Mouse (Mus musculus): ENCODE results near the gene Cfap61. TPM values are rescaled to one million over a fixed set of nuclear protein-coding genes. Genes with fewer than 3 reads are reported as not detected.

Gene Cfap61
- polyA plus RNA-seq, 1 experiment, result not detected

DNA sequence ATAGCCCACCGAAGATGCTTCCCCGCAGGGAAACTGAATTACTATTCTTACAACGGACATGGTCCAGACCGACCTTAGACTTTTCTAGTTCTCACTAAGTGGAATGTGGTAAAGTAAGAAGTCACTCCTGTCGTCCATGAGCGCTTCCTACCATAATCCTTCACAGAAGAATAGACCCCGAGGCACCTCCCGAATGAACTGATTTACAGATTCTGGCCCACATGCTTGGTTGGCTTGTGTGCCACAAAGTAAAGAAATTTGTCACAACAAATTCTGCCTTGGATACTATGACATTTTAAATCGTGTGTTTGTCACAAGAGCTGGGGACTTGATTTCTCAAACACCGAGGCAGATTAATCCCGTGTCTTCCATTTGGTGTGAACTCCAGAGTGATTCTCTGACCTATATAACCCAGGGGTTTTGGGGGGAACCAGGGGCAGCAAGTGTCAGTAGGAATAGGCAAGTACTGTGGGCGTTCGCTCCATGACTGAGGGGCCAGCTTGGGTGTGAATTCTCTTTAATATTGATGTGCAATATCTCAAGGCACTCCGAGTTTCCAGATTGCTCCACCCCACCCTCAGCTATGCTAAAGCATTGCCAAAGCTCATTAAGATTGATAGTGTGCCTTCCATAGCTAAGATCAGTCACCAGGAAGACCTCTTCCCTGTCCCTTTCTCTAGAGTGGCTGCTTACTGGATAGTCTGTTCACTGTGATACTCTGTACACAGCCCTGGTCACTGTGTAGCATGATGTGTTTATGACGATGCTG, 214.8 kb downstream of the Cfap61 start:
- Histone ChIP-seq H3K4me1 (no peaks in the 10 kb centered on the region), H3K36me3 (replicated peaks; ENCODE audit: low read length) (no peaks in the 10 kb centered on the region), H3K27me3 (replicated peaks) (peaks cover 5% of the 10 kb centered on the region), H3K9me3 (0 out of 2 replicates have a peak, but pooled peaks cover 11% of the 10 kb centered on the region), H3K4me3 (replicated peaks) (no peak overlapping the region)
- TF ChIP-seq FLI1 (IDR thresholded peaks at IDR 0.05; ENCODE audit: low read length) (no peak), GATA1 (IDR thresholded peaks at IDR 0.05; ENCODE audit: borderline replicate concordance, low read length) (no peak)

DNA sequence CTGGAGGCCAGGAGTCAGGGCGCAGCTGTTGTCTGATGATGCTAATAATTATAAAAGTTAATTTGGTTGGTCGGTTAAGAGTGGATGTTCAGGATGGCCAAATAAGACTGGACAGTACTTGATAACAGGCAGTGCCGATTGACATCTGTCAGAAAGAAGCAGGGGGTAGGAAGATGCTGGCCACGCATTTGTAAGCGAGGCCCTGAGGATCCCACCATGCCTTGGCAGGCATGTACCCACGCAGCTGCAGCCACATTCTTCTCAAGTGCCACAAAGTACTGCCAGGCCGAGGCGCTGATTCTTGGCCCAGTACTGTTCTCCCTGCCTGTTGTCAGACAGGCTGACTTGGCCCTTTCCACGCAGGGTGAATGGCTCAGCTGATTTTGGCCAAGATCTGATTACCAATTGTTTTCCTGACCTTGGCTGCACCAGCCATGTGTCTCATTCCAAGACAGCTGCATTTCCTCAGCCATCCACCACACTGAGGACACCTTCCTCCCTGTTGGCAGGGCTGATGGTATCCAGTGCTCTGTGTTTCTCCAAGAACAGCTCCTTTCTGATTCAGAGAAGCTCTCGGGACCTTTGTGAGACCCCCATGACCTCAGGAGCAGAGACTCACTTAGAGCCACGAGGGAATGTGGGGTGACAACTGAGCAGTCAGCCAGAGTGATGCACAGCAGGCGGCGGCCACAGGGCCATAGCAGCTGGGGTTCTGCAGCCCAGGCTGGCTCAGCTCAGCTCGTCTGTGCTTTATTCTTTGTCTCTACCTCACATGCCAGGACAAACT, 233.6 kb downstream of the Cfap61 start:
- Histone ChIP-seq H3K4me1 (0 out of 2 replicates have a peak, but pooled peaks cover 5% of the 10 kb centered on the region), H3K4me3 (replicated peaks) (no peak overlapping the region), H3K27me3 (replicated peaks) (peaks cover 10% of the 10 kb centered on the region), H3K36me3 (replicated peaks; ENCODE audit: low read length) (no peaks in the 10 kb centered on the region), H3K9me3 (no peaks in the 10 kb centered on the region)
- TF ChIP-seq FLI1 (IDR thresholded peaks at IDR 0.05; ENCODE audit: low read length) (no peak), GATA1 (IDR thresholded peaks at IDR 0.05; ENCODE audit: borderline replicate concordance, low read length) (no peak)

DNA sequence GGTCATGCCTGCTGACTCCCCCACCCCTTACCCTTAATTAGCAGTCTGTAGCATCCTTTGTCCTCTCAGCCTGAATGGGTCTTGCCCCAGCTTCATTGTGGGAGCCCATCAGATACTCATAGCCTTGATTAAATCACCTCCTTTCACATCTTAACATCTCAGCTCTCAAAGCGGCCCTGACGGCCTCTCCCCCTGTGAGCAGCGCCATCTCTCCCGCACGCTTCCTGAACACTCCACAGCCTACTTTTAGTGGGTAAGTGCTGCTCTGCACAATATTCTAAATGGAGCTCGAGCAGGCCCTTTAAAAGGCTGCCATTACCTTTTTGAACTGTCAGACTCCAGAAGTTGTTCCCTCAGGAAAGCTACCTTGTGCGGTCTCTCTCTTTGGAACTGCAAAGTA, 234.9 kb downstream of the Cfap61 start:
- 0 out of 2 replicates have a peak, but pooled peaks cover 5% of the 10 kb centered on the region for H3K4me1 ChIP-seq
- no peaks in the 10 kb centered on the region for H3K36me3 ChIP-seq (replicated peaks; ENCODE audit: low read length)
- H3K9me3 ChIP-seq, result no peaks in the 10 kb centered on the region
- no peak for TF ChIP-seq FLI1 (IDR thresholded peaks at IDR 0.05; ENCODE audit: low read length)
- no peak for TF ChIP-seq GATA1 (IDR thresholded peaks at IDR 0.05; ENCODE audit: borderline replicate concordance, low read length)
- peaks cover 10% of the 10 kb centered on the region for H3K27me3 ChIP-seq (replicated peaks)
- no peak overlapping the region for H3K4me3 ChIP-seq (replicated peaks)

DNA sequence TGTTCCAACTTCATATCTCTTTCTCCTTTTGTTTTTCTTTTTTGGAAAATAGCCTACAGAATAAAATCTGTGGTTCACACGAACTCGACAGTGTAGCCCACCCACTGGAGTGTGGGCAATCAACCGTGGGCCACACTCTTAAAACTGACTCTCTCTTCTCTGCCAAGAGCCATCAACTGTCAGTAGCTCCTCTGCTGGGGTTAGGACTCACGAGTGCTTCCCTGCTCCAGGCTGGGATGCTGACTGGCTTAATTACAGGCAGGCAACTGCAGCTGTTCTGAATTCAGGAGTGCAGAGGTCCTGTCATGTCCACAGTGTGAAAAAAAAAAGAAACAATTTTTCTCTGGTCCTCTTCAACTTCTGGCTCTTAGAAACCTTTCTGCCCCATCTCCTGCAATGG, 237.5 kb downstream of the Cfap61 start:
- H3K4me1 ChIP-seq, result 0 out of 2 replicates have a peak, but pooled peaks cover 5% of the 10 kb centered on the region
- TF ChIP-seq FLI1 (IDR thresholded peaks at IDR 0.05; ENCODE audit: low read length) (no peak), GATA1 (IDR thresholded peaks at IDR 0.05; ENCODE audit: borderline replicate concordance, low read length) (no peak)
- H3K36me3 ChIP-seq (replicated peaks; ENCODE audit: low read length), result no peaks in the 10 kb centered on the region
- H3K4me3 ChIP-seq (replicated peaks), result no peak overlapping the region
- peaks cover 12% of the 10 kb centered on the region for H3K27me3 ChIP-seq (replicated peaks)
- no peaks in the 10 kb centered on the region for H3K9me3 ChIP-seq

DNA sequence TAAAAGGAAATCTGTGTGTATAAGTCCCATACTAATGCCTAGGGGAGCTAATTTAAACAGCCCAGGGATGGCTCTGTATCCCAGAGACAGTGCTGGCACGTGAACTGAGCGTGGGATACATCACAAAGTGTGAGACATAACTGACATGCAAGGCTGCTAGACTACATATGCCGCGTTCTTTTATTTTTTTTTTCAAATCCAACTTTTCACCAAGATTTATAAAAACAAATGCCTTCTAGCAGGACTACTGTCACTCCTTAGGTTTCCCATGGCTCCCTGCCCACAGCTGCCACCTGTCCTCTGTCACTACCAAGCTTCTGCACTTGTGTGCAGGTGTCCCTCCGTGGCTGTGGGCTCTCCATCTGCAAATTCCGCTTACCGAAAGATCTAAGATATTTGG, 239.6 kb downstream of the Cfap61 start:
- Histone ChIP-seq H3K27me3 (replicated peaks) (peaks cover 6% of the 10 kb centered on the region), H3K4me3 (replicated peaks) (no peak overlapping the region), H3K4me1 (no peaks in the 10 kb centered on the region), H3K36me3 (replicated peaks; ENCODE audit: low read length) (no peaks in the 10 kb centered on the region), H3K9me3 (peaks cover 12% of the 10 kb centered on the region)
- no peak for TF ChIP-seq GATA1 (IDR thresholded peaks at IDR 0.05; ENCODE audit: borderline replicate concordance, low read length)
- no peak for TF ChIP-seq FLI1 (IDR thresholded peaks at IDR 0.05; ENCODE audit: low read length)

DNA sequence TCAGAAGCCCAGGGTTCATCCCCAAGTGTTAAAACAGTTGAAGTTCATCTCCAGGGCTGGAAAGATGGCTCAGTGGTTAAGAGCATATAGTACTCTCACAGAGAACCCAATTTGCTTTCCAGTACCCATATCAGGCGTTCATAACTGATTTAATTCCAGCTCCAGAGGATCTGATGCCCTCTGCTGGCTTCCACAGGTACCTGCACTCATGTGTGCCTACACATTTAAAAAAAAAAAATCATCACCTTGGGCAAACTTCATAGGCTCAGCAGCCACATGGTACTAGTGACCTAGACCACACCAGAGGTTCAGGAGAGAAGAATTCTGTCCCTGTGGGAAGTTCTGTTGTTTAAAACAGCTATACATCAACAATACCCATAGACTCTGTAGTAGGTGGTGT, 244.1 kb downstream of the Cfap61 start:
- no peak for TF ChIP-seq GATA1 (IDR thresholded peaks at IDR 0.05; ENCODE audit: borderline replicate concordance, low read length)

DNA sequence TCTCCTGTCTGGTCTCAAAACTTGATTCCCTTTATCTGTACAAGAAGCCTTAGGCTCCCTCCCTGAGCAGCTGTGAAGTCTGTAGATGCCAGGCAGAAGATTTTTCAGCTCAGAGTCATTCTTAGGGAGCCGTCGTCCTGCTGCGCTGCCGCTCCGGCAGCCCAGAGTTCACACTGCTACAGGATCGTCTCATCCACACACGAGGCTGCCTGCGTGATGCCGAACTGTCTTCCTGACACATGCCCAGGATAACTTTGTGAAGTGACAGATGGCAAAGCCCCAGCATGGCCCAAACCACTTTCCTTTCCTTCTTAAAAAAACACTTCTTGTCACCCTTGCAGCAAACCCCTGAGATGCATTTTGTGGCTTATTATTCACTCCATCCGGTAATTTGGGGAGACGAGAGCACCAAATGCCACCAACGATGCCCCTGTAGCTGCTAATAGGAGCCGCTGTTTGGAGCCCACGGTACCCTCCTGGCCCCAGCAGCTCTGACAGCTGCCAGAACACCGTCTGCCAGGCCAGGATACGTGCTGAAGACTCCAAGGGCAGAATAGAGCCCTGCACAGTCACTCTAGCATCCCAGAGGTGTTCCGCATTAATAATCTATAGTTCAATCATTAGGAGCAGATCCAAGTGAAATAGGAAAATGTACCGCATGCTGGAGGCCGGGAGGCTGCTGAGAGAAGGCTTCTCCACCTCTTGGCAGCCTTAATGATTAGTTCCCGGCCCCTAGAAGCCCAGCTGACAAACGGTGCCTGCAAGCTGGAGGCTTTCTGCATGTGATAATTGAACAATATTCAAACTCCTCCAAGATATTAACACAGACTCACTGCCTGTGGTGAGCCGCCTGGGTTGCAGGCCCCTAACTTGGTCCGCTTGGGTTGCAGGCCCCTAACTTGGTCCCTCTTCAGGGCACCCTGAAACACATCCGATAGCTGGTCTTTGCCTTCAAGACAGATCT, 249.5 kb downstream of the Cfap61 start:
- Histone ChIP-seq H3K9me3 (peaks cover 2% of the 10 kb centered on the region), H3K36me3 (replicated peaks; ENCODE audit: low read length) (no peaks in the 10 kb centered on the region), H3K27me3 (replicated peaks) (peaks cover 34% of the 10 kb centered on the region), H3K4me3 (replicated peaks) (no peak overlapping the region), H3K4me1 (no peaks in the 10 kb centered on the region)
- no peak for TF ChIP-seq GATA1 (IDR thresholded peaks at IDR 0.05; ENCODE audit: borderline replicate concordance, low read length)
- TF ChIP-seq FLI1 (IDR thresholded peaks at IDR 0.05; ENCODE audit: low read length), result no peak

More for the DNA sequence above, 244.1 kb downstream of the Cfap61 start:
- peaks cover 13% of the 10 kb centered on the region for H3K9me3 ChIP-seq
- no peaks in the 10 kb centered on the region for H3K4me1 ChIP-seq
- peaks cover 9% of the 10 kb centered on the region for H3K27me3 ChIP-seq (replicated peaks)
- no peaks in the 10 kb centered on the region for H3K36me3 ChIP-seq (replicated peaks; ENCODE audit: low read length)
- H3K4me3 ChIP-seq (replicated peaks), result no peak overlapping the region

DNA sequence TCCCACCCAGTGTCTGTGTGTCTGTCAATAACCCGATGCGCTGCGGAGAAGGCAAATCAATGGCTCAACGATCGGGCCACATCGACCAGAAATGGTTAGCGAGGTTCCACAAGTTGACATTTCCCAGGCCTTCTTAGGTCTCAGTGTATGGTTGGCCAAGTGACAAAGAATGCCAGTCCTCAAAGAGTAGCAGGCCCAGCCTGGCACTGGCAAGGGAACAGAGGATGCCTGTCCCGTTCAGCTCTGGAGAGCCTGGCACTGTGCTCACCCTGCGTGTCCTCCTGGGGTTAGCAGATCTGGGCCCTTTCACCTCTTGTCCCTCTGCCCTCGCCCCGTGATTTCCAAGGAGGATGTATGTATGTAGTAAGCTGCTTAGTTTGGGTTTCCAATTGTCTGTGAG, 261.5 kb downstream of the Cfap61 start:
- Histone ChIP-seq H3K36me3 (replicated peaks; ENCODE audit: low read length) (no peaks in the 10 kb centered on the region), H3K4me3 (replicated peaks) (no peak overlapping the region), H3K4me1 (peaks cover 10% of the 10 kb centered on the region; the same call in 1 of the 2 replicates), H3K27me3 (replicated peaks) (peaks cover 25% of the 10 kb centered on the region), H3K9me3 (no peaks in the 10 kb centered on the region)
- TF ChIP-seq FLI1 (IDR thresholded peaks at IDR 0.05; ENCODE audit: low read length) (no peak), GATA1 (IDR thresholded peaks at IDR 0.05; ENCODE audit: borderline replicate concordance, low read length) (no peak)

DNA sequence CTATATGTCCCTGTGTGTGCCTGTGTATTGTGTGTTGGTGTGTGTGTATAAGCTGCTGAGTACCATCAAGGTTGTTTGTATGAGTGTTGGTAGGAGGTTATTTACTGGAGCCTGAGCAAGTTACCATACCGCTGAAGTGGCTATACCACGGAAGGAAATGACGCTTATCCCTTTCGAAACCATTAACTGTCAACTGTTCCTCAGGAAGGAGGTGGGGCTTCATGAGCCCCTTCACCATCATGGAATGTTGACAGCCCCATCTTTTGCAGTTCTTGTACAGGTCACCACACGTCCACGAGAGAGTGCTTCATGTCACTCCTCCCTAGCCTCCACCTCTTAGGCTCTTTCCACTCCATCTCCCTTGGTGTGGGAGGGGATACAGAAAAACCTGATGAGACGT, 263.4 kb downstream of the Cfap61 start:
- H3K36me3 ChIP-seq (replicated peaks; ENCODE audit: low read length), result no peaks in the 10 kb centered on the region
- H3K27me3 ChIP-seq (replicated peaks), result peaks cover 20% of the 10 kb centered on the region
- H3K4me1 ChIP-seq, result peaks cover 10% of the 10 kb centered on the region; the same call in 1 of the 2 replicates
- H3K9me3 ChIP-seq, result no peaks in the 10 kb centered on the region
- no peak for TF ChIP-seq GATA1 (IDR thresholded peaks at IDR 0.05; ENCODE audit: borderline replicate concordance, low read length)
- TF ChIP-seq FLI1 (IDR thresholded peaks at IDR 0.05; ENCODE audit: low read length), result no peak
- H3K4me3 ChIP-seq (replicated peaks), result no peak overlapping the region
